ENCODE assay signal across 12 mouse cellular contexts in genomic region chr19:53194751-53195520, GRCm38 (mm10). TPM values are rescaled to one million over a fixed set of nuclear protein-coding genes. Genes with fewer than 3 reads are reported as not detected.
A peak's percentile ranks its signal among the peaks of the same experiment; 100 is the strongest.
DNase-seq lines count a peak whose midpoint lies in the region; ATAC-seq lines count a peak whose summit lies in the region.
"Had no signal": no experiment of that assay in that cellular context is flagged by ENCODE, and none has a peak within 500 bp of the region (broad histone marks: within the 10 kb centered on the region; RNA-seq: fewer than 3 reads in every experiment).

No protein-coding gene starts in this region.

- ATAC-seq in heart, embryonic 13.5 days (ENCODE audit: extremely low read depth, insufficient number of reproducible peaks, low FRiP score, low TSS enrichment) = no peak
- no peak for ATAC-seq in kidney, embryonic 15.5 days (replicated peaks; ENCODE audit: low FRiP score)
- ATAC-seq: forebrain, embryonic 14.5 days had no signal

- H3K36me3 ChIP-seq in heart, embryonic 13.5 days = peaks cover 12% of the 10 kb centered on the region
- 0 out of 2 replicates have a peak, but pooled peaks cover 6% of the 10 kb centered on the region for H3K36me3 ChIP-seq in kidney, embryonic 15.5 days

- H3K4me3 ChIP-seq in heart, embryonic 13.5 days = no peak overlapping the region
- no peak overlapping the region for H3K4me3 ChIP-seq in kidney, embryonic 15.5 days (replicated peaks)

- H3K9ac ChIP-seq in heart, embryonic 13.5 days = peak overlapping the region; percentile 73
- no peak overlapping the region for H3K9ac ChIP-seq in kidney, embryonic 15.5 days

- no peak for DNase-seq in heart, adult 9 months (ENCODE audit: low spot score in 2 of 2)
- DNase-seq in CD4-positive, CD25-positive, alpha-beta regulatory T cell, adult 2 months (ENCODE audit: low read depth, low spot score) = peak; percentile 68
- DNase-seq in brain, adult 2 months (ENCODE audit: low read depth, low spot score) = peak; percentile 79
- DNase-seq in lung, postnatal 25 days (ENCODE audit: low spot score) = peak; percentile 69
- no peak for DNase-seq in gastrocnemius, adult 8-10 months (ENCODE audit: low spot score in 2 of 2)
- no peak for DNase-seq in adrenal gland, postnatal 14 days
- DNase-seq: cerebellum, adult 18-20 months; kidney, postnatal 25 days; midbrain, embryonic 14.5 days had no signal

- H3K9me3 ChIP-seq in heart, embryonic 13.5 days = no peaks in the 10 kb centered on the region
- H3K9me3 ChIP-seq in kidney, embryonic 15.5 days (replicated peaks) = no peaks in the 10 kb centered on the region

- peaks cover 83% of the 10 kb centered on the region for H3K4me1 ChIP-seq in heart, embryonic 13.5 days
- H3K4me1 ChIP-seq in kidney, embryonic 15.5 days = peaks cover 5% of the 10 kb centered on the region; the same call in 1 of the 2 replicates

- no peaks in the 10 kb centered on the region for H3K27me3 ChIP-seq in heart, embryonic 13.5 days (replicated peaks)
- H3K27me3 ChIP-seq in kidney, embryonic 15.5 days = no peaks in the 10 kb centered on the region

- WGBS in heart, embryonic 13.5 days = 75% methylated on average over 9 of the region's 9 CpGs
- 76% methylated on average over 9 of the region's 9 CpGs for WGBS in kidney, embryonic 15.5 days

- H3K27ac ChIP-seq in heart, embryonic 13.5 days (replicated peaks) = peak overlapping the region; percentile 89
- no peak overlapping the region for H3K27ac ChIP-seq in kidney, embryonic 15.5 days

- peak overlapping the region; percentile 56 for H3K4me2 ChIP-seq in heart, embryonic 13.5 days
- H3K4me2 ChIP-seq in kidney, embryonic 15.5 days = no peak overlapping the region

RNA-seq across cellular contexts. Expression of gene Add3, which starts 54.7 kb away (rescaled TPM):
- polyA plus RNA-seq in heart, embryonic 13.5 days (2015; fragmentation: Nextera tagmentation; extraction: Ambion mirVana) = 120 and 121 TPM in 2 replicates
- 10 to 100 TPM; 17.4 to 25.8 (median 20.8) TPM for total RNA-seq in gastrocnemius, adult 8-10 months (2022)
- 67.6 and 74.5 TPM in 2 replicates for total RNA-seq in adrenal gland, postnatal 14 days (2021)
- polyA plus RNA-seq in kidney, embryonic 15.5 days (2015; fragmentation: Nextera tagmentation; extraction: Ambion mirVana) = 80.1 and 85.6 TPM in 2 replicates

Comparison
In these comparisons a context has a peak if more than half of its experiments do, and no peak if none do; other contexts are left out.
1. DNase-seq: peak in CD4-positive, CD25-positive, alpha-beta regulatory T cell, adult 2 months (single experiment), brain, adult 2 months (single experiment) and lung, postnatal 25 days (single experiment); none in heart, adult 9 months (0 of 2), gastrocnemius, adult 8-10 months (0 of 2) and adrenal gland, postnatal 14 days (single experiment).